Mouse (Mus musculus): ENCODE data around the gene Krt33a. TPM values are rescaled to one million over a fixed set of nuclear protein-coding genes. Genes with fewer than 3 reads are reported as not detected.
A peak's percentile ranks its signal among the peaks of the same experiment; 100 is the strongest.

Krt33a gene
- not detected in 2 replicates for polyA plus RNA-seq (2012; rRNA removed)

DNA sequence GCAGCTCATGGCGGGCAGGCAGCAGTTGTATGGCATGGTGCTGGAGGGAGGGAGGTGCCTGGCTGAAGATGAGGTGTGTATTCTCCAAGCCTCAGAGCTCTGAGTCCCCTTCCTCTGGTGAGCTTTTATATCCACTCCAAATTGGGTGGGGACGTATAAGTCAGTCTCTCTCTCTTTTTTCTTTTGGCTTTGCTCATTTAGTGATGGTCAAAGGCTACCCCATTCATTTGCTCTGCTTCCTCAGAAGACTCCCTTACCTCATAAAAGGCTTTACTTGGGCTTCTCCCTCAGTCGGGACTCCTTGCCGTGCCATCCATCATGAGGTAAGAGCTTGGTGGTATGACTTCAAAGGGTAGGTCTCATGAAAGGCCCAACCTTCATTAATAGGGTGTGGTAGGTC, at the start of gene Krt33a:
Gene Krt33a (minus strand): TSS at position 101 of the 400 bp plus-strand sequence.
- WGBS = 67% methylated on average over 4 of the region's 4 CpGs
- DNase-seq (ENCODE audit: low read depth, low spot score) = no peak

GRCm38 (mm10) chr11:100058875-100059274, 42.9 kb upstream of the Krt33a start:
- DNase-seq (ENCODE audit: low read depth, low spot score) = no peak
- WGBS = 88% methylated on average over 8 of the region's 8 CpGs

DNA sequence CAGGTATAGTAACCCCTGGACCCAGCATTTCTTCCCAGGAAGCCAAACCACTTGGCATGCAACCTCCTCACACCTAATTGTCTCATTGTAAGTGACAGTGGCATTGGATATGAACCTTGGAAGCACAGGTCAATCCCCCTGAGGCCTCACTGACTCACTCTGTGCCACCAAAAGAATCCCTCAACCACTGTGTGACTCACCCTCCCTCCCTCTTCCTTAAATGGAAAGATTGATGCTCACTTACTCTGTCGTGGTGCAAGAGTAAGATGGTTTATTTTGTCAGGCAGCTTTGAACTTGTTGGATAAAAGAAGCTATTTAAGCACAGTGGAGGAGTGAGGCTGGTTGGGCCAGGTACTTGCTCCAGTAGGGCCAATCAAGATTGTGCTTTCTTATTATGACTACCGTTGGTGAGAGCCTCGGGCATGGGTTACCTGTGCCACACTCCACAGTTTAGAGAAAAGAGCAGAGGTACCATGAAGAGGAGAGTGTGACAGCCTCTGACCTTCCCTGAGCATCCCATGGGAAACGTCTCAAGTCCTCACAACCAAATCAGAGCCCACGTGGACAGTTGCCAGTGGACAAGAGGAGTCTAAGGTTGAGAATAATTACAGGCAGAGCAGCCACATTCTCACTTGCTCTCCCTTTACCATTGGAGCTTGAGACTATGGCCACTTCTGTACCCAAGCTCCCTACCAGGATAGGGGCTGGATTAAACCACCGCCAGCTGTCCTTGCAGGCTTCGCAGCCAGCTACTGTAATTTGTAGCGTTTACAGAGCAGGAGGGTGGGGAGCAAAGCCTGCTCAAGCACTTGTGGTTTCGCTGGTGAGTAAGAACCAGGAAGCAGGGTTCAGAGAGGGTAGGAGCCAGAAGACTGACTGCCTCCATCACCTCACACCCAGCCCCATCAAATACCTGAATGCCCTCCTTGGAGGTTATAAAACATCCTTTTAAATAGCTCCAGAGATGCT, 40.0 kb upstream of the Krt33a start:
- DNase-seq (ENCODE audit: low read depth, low spot score) = no peak
- 38% methylated on average over 9 of the region's 9 CpGs for WGBS

DNA sequence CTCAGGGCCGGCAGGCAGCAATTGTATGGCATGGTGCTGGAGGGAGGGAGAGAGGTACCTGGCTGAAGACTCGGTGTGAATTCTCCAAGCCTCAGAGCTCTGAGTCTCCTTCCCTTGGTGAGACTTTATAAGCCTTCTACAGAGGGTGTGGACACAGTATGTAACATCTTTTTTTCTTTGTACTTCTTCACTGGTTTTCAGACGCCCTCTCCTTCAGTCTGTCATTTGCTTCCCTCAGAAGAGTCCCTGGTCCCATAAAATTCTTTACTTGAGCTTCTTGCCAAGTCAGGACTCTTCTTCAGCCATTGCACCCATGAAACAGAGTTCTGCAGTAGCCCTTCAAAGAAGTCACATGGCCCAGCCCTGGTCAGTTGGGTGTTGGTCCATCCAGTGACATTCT, 34.4 kb upstream of the Krt33a start, which contains the start of gene Krt31:
Gene Krt31 (minus strand): TSS at position 101 of the 400 bp plus-strand sequence.
- DNase-seq (ENCODE audit: low read depth, low spot score) = no peak
- 87% methylated on average over 3 of the region's 3 CpGs for WGBS

DNA sequence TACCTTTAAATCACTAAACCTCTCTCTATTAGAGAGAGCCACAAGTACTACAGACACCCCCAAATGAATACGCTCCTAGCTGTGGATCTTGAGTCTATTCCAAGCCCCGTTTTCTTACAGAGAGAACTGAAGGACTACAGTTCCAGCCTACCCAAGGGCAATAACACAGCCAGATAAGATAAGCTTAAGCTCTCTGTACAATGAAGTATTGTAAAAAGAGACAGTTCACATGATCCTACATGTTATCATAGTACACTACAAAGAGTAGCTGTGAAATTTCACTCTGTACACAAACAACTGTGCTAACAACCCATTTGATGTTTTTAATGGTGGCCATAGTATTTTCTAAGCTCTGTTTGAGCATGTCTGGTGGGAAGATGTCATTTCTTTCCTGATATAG, 31.2 kb upstream of the Krt33a start:
- 44% methylated on average over 2 of the region's 2 CpGs for WGBS
- DNase-seq (ENCODE audit: low read depth, low spot score) = no peak

- 31% methylated on average over 6 of the region's 6 CpGs for WGBS
- no peak for DNase-seq (ENCODE audit: low read depth, low spot score)
Measured at GRCm38 (mm10) chr11:100046303-100046866, 30.4 kb upstream of the Krt33a start.

GRCm38 (mm10) chr11:100041454-100041853, 25.4 kb upstream of the Krt33a start, which contains the start of gene Krt34:
Krt34 (minus strand) TSS chr11:100041554.
- WGBS = 84% methylated on average over 6 of the region's 6 CpGs
- DNase-seq (ENCODE audit: low read depth, low spot score) = no peak

- WGBS = 81% methylated on average over 6 of the region's 6 CpGs
- DNase-seq (ENCODE audit: low read depth, low spot score) = no peak
Measured at GRCm38 (mm10) chr11:100029768-100030167, 13.8 kb upstream of the Krt33a start, which contains the start of gene Krt33b. Krt33b (minus strand) TSS chr11:100029868.

GRCm38 (mm10) chr11:100021438-100021837, 5.4 kb upstream of the Krt33a start:
- no peak for DNase-seq (ENCODE audit: low read depth, low spot score)
- WGBS = 63% methylated on average over 5 of the region's 5 CpGs

GRCm38 (mm10) chr11:100019466-100019865, 3.5 kb upstream of the Krt33a start:
- 91% methylated on average over 1 of the region's 1 CpGs for WGBS

DNA sequence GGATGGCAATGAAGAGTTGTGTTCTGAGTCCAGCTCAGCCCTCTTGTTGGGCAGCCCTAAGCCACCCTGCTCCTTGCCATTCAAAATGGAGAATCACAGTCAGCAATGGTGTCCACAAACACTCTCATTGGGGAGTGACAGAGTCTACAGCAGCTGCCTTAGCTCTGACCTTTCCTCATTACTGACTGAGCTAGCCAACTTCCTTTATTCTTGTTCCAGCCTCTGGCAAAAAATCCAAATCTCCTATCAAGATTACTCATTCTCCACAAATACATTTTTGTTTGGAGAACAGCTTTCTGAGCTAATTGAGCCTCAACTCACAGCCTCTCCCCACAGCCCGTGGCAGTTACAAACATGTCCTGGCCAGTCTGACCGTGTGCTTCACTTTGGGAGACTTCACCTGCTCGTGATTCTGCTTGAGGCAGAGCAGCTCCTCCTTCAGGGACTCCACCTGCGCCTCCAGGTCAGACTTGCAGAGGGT, 2.3 kb downstream of the Krt33a start:
- no peak for DNase-seq (ENCODE audit: low read depth, low spot score)
- WGBS = 25% methylated on average over 4 of the region's 4 CpGs

More at GRCm38 (mm10) chr11:100019466-100019865, 3.5 kb upstream of the Krt33a start:
- no peak for DNase-seq (ENCODE audit: low read depth, low spot score)

GRCm38 (mm10) chr11:100010682-100011081, 5.3 kb downstream of the Krt33a start:
- 81% methylated on average over 5 of the region's 5 CpGs for WGBS
- DNase-seq (ENCODE audit: low read depth, low spot score) = no peak

DNA sequence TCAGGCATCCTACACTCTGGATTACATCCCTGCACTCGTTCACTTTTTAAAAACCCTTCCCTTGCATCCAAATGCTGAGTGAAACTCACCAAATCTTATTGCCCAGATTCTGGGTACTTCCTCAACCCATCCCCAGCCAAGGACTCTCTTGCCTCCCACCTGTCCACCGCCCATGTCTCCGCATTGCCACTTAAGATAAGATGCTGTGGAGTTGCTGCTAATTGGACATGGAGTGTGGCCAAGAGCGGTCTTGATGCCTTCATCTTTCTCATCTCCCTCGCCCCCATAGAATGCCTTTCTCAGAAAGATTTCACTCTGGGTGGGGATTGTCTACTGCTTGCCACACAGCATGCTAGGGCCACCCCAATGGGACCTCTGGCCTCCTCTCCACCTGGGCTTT, 7.7 kb downstream of the Krt33a start:
- no peak for DNase-seq (ENCODE audit: low read depth, low spot score)
- 86% methylated on average over 5 of the region's 5 CpGs for WGBS

DNA sequence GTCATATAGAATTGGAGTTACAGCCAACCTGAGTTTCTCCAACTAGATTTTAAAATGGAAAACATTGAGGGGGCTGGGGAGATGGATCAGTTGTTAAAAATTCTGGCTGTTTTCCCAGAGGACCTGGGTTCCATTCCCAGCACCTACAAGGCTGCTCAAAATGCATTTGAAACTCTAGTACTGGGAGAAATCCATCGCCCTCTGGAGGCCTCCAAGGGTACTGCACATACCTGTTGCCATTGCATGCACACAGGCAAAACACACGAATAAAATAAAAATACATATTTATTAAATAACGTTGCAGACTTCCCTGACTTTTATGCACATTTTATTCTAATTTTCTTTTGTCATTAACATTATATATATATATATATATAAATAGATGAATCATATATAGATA, 9.4 kb downstream of the Krt33a start:
- DNase-seq (ENCODE audit: low read depth, low spot score) = no peak
- WGBS = 54% methylated on average over 3 of the region's 3 CpGs

GRCm38 (mm10) chr11:100005905-100006304, 10.1 kb downstream of the Krt33a start:
- DNase-seq (ENCODE audit: low read depth, low spot score) = no peak
- 65% methylated on average over 8 of the region's 8 CpGs for WGBS

GRCm38 (mm10) chr11:100004846-100005245, 11.2 kb downstream of the Krt33a start:
- 17% methylated on average over 6 of the region's 6 CpGs for WGBS
- DNase-seq (ENCODE audit: low read depth, low spot score) = peak; percentile 33

DNA sequence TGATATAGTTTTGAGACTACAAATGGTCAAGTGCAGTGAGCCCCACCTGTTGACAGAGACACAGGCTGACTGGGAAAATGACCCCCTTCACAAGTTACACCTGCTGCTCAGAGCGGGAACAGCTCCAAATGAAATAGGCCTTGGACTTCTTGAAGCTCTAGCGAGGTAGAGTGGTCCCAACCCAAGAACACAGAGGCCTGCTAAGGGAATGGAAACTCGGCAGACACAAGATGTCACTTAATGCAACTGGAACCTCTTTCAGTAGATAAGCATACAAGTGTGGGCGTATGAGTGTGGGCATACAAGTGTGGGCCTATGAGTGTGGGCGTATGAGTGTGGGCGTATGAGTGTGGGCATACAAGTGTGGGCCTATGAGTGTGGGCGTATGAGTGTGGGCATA, 16.9 kb downstream of the Krt33a start:
- no peak for DNase-seq (ENCODE audit: low read depth, low spot score)
- 93% methylated on average over 7 of the region's 7 CpGs for WGBS

DNA sequence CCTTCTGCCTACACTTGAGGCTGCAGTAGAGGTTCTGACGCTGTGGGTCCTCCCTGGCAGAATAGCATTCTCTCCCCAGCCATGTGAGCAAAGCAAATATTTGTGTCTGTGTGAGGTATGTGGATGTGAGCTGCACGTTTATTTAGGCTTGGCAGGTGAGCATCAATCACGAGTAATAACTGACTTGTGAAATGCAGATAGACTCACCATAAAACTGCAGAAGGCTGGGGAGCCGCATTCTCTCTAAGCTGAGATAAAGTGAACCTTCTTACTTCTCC, 21.7 kb downstream of the Krt33a start:
- 10% methylated on average over 4 of the region's 4 CpGs for WGBS
- peak; percentile 8 for DNase-seq (ENCODE audit: low read depth, low spot score)

- 9% methylated on average over 25 of the region's 26 CpGs for WGBS
- DNase-seq (ENCODE audit: low read depth, low spot score) = no peak
Measured at GRCm38 (mm10) chr11:99993620-99994383, 22.2 kb downstream of the Krt33a start, which contains the start of gene Krtap17-1. Krtap17-1 (minus strand) TSS chr11:99993994.

- DNase-seq (ENCODE audit: low read depth, low spot score) = no peak
- 60% methylated on average over 3 of the region's 3 CpGs for WGBS
Measured at GRCm38 (mm10) chr11:99990571-99990970, 25.4 kb downstream of the Krt33a start.

Data from large intestine, adult 2 months (tissue).